ENCODE assay signal across 8 mouse cellular contexts in genomic region chrX:71492634-71493278, GRCm38 (mm10). TPM values are rescaled to one million over a fixed set of nuclear protein-coding genes. Genes with fewer than 3 reads are reported as not detected.
DNase-seq lines count a peak whose midpoint lies in the region; ATAC-seq and TF ChIP-seq lines count a peak whose summit lies in the region.

Gene Cd99l2, minus strand, starts transcription at chrX:71492849.

- H3K27me3 ChIP-seq in G1E (ENCODE audit: insufficient read depth, low read length), result 0 out of 2 replicates have a peak, but pooled peaks cover 6% of the 10 kb centered on the region
- no peaks in the 10 kb centered on the region for H3K27me3 ChIP-seq in forebrain, postnatal 0 days (ENCODE audit: insufficient read depth, low read length)
- H3K27me3 ChIP-seq in lung, embryonic 15.5 days, result no peaks in the 10 kb centered on the region

- no peak for TF ChIP-seq CTCF in G1E (IDR thresholded peaks at IDR 0.05; ENCODE audit: low read depth, low read length)
- TF ChIP-seq CTCF in forebrain, postnatal 0 days (IDR thresholded peaks at IDR 0.05; ENCODE audit: low read depth), result peak; percentile 39; the same call in 1 of the 2 replicates

- ATAC-seq in G1E (ENCODE audit: extremely low read depth, insufficient number of reproducible peaks, low FRiP score, poor library complexity, severe bottlenecking), result peak; percentile 94
- ATAC-seq in forebrain, postnatal 0 days, result peak; percentile 96
- ATAC-seq in lung, embryonic 15.5 days (ENCODE audit: borderline replicate concordance, extremely low read depth, low FRiP score, low TSS enrichment), result peak; percentile 97

- peak within 1 kb of the TSS; percentile 73 for H3K9ac ChIP-seq in forebrain, postnatal 0 days
- H3K9ac ChIP-seq in lung, embryonic 15.5 days, result peak within 1 kb of the TSS; percentile 59

- H3K9me3 ChIP-seq in G1E (replicated peaks), result no peaks in the 10 kb centered on the region
- no peaks in the 10 kb centered on the region for H3K9me3 ChIP-seq in forebrain, postnatal 0 days (ENCODE audit: low read length)
- no peaks in the 10 kb centered on the region for H3K9me3 ChIP-seq in lung, embryonic 15.5 days

- peak within 1 kb of the TSS; percentile 73 for H3K4me3 ChIP-seq in G1E (ENCODE audit: low read depth, low read length)
- H3K4me3 ChIP-seq in forebrain, postnatal 0 days (ENCODE audit: low read depth, low read length), result peak within 1 kb of the TSS; percentile 50
- peak within 1 kb of the TSS; percentile 56 for H3K4me3 ChIP-seq in lung, embryonic 15.5 days

- peaks cover 3% of the 10 kb centered on the region for H3K36me3 ChIP-seq in G1E (replicated peaks)
- no peaks in the 10 kb centered on the region for H3K36me3 ChIP-seq in forebrain, postnatal 0 days (ENCODE audit: insufficient read depth)
- no peaks in the 10 kb centered on the region for H3K36me3 ChIP-seq in lung, embryonic 15.5 days

- H3K27ac ChIP-seq in forebrain, postnatal 0 days (ENCODE audit: low read depth, low read length), result peak within 1 kb of the TSS; percentile 91
- peak within 1 kb of the TSS; percentile 89 for H3K27ac ChIP-seq in lung, embryonic 15.5 days

- peak within 1 kb of the TSS; percentile 70 for H3K4me2 ChIP-seq in forebrain, postnatal 0 days (ENCODE audit: low read depth)
- peak within 1 kb of the TSS; percentile 69 for H3K4me2 ChIP-seq in lung, embryonic 15.5 days

- peaks cover 31% of the 10 kb centered on the region for H3K4me1 ChIP-seq in G1E (ENCODE audit: insufficient read depth, low read depth, low read length)
- no peaks in the 10 kb centered on the region for H3K4me1 ChIP-seq in forebrain, postnatal 0 days (ENCODE audit: insufficient read depth)
- peaks cover 4% of the 10 kb centered on the region; the same call in 1 of the 2 replicates for H3K4me1 ChIP-seq in lung, embryonic 15.5 days

- peak; percentile 67 for DNase-seq in G1E (ENCODE audit: low spot score)
- peak; percentile 82 to 85 for DNase-seq in cerebellum, adult 18-20 months
- DNase-seq in forebrain, postnatal 0 days, result peak; percentile 86
- peak; percentile 87 for DNase-seq in heart, postnatal 4 days
- DNase-seq in layer of hippocampus, adult 8-10 months (ENCODE audit: low spot score in 2 of 2), result peak; percentile 70 to 73
- peak; percentile 86 for DNase-seq in ovary, adult 18-20 months (ENCODE audit: low spot score)
- peak; percentile 86 for DNase-seq in thymus, postnatal 0 days (ENCODE audit: low spot score)

- 24% methylated on average over 19 of the region's 23 CpGs for WGBS in forebrain, postnatal 0 days
- 17% methylated on average over 21 of the region's 23 CpGs for WGBS in lung, embryonic 15.5 days

RNA-seq across cellular contexts. Expression of gene Cd99l2, which starts in this region (rescaled TPM):
- total RNA-seq in G1E (2014; fragmentation: Nextera tagmentation), result 12.7 and 16.1 TPM in 2 replicates
- total RNA-seq in G1E (2017), result 21.4 and 22.2 TPM in 2 replicates
- polyA plus RNA-seq in G1E (2012), result 2.1 and 3.7 TPM in 2 replicates
- 83.2 and 94.8 TPM in 2 replicates for total RNA-seq in forebrain, postnatal 0 days (2014; rRNA removed)
- polyA plus RNA-seq in forebrain, postnatal 0 days (2015; fragmentation: Nextera tagmentation; extraction: Ambion mirVana), result 45.6 and 61.1 TPM in 2 replicates
- total RNA-seq in heart, postnatal 4 days (2021), result 10 to 100 TPM; 36.6 to 44.5 TPM
- 10 to 100 TPM; 51.3 to 57.8 (median 56.4) TPM for total RNA-seq in layer of hippocampus, adult 8-10 months (2022)
- 31.9 and 34.8 TPM in 2 replicates for polyA plus RNA-seq in lung, embryonic 15.5 days (2015; fragmentation: Nextera tagmentation; extraction: Ambion mirVana)
- polyA plus RNA-seq in thymus, postnatal 0 days (2015; fragmentation: Nextera tagmentation; extraction: Ambion mirVana), result 10.7 and 11.2 TPM in 2 replicates

Comparison
In these comparisons a context has a peak if more than half of its experiments do, and no peak if none do; other contexts are left out.
1. Peak in every context shown above with its lines: DNase-seq, ATAC-seq, H3K4me3 ChIP-seq and H3K27ac ChIP-seq.